Mouse (Mus musculus) lung, postnatal 10 days (tissue): ENCODE results near the gene P2rx1.

Experiments
- DNase-seq: peaks from one replicate; pipeline ENCODE4 v3.0.0; 2021

P2rx1 gene

GRCm38 (mm10) chr11:73024236-73024904 is 25.5 kb downstream of the P2rx1 start:
- peak; percentile 42 for DNase-seq

GRCm38 (mm10) chr11:73026961-73027360 is 28.1 kb downstream of the P2rx1 start:
- DNase-seq, result peak; percentile 66

- peak; percentile 95 for DNase-seq
Measured at GRCm38 (mm10) chr11:73030821-73031498, 32.1 kb downstream of the P2rx1 start.

- DNase-seq, result no peak
Measured at GRCm38 (mm10) chr11:73031536-73031935, 32.6 kb downstream of the P2rx1 start.

- DNase-seq, result no peak
Measured at GRCm38 (mm10) chr11:73036077-73036476, 37.2 kb downstream of the P2rx1 start.

GRCm38 (mm10) chr11:73036889-73037288 is 38.0 kb downstream of the P2rx1 start:
- no peak for DNase-seq

GRCm38 (mm10) chr11:73037691-73038090 is 38.8 kb downstream of the P2rx1 start:
- DNase-seq, result no peak

GRCm38 (mm10) chr11:73039102-73039799 is 40.3 kb downstream of the P2rx1 start:
- DNase-seq, result peak; percentile 87

- peak; percentile 54 for DNase-seq
Measured at GRCm38 (mm10) chr11:73044229-73044755, 45.4 kb downstream of the P2rx1 start.

GRCm38 (mm10) chr11:73044789-73045188 is 45.9 kb downstream of the P2rx1 start:
- no peak for DNase-seq

- peak; percentile 97 for DNase-seq
Measured at GRCm38 (mm10) chr11:73047542-73047996, 48.7 kb downstream of the P2rx1 start, which contains the start of gene Ncbp3. TSS of gene Ncbp3 (plus strand) at chr11:73047783.

- no peak for DNase-seq
Measured at GRCm38 (mm10) chr11:73048030-73048876, 49.4 kb downstream of the P2rx1 start.

- DNase-seq, result peak; percentile 86
Measured at GRCm38 (mm10) chr11:73049335-73049734, 50.4 kb downstream of the P2rx1 start.

- no peak for DNase-seq
Measured at GRCm38 (mm10) chr11:73052795-73053194, 53.9 kb downstream of the P2rx1 start.

GRCm38 (mm10) chr11:73057701-73058100 is 58.8 kb downstream of the P2rx1 start:
- no peak for DNase-seq

GRCm38 (mm10) chr11:73059630-73060029 is 60.7 kb downstream of the P2rx1 start:
- DNase-seq, result no peak

- DNase-seq, result no peak
Measured at GRCm38 (mm10) chr11:73061413-73061812, 62.5 kb downstream of the P2rx1 start.
